Mouse (Mus musculus): Measurements from ENCODE around the gene Spag6.

Spag6 gene

GRCm38 (mm10) chr2:18693871-18694610 lies at the start of gene Spag6:
TSS of gene Spag6 (plus strand) at chr2:18694032.
- peak; percentile 92 for DNase-seq (ENCODE audit: low read depth, low spot score)

DNA sequence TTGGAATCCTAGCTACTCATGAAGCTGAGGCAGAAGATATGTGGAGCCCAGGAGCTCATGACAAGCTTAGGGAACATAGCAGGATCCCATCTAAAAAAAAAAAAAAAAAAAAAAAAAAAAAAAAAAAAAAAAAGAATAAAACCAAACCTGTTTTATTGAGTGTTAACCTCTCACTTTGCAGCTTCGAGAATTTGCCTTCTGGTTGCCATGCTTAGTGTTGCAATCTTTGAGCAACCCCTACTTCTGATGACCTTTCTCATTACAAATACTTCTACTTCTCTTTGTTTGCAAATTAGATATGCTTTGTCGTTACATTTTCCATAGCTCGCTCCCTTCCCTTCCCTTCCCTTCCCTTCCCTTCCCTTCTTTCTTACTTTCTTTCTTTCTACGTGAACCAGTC lies 45.3 kb upstream of the Spag6 start:
- DNase-seq (ENCODE audit: low read depth, low spot score): no peak

GRCm38 (mm10) chr2:18654821-18655220 lies 39.0 kb upstream of the Spag6 start:
- DNase-seq (ENCODE audit: low read depth, low spot score): no peak

GRCm38 (mm10) chr2:18664003-18664402 lies 29.8 kb upstream of the Spag6 start:
- DNase-seq (ENCODE audit: low read depth, low spot score): peak; percentile 43

DNA sequence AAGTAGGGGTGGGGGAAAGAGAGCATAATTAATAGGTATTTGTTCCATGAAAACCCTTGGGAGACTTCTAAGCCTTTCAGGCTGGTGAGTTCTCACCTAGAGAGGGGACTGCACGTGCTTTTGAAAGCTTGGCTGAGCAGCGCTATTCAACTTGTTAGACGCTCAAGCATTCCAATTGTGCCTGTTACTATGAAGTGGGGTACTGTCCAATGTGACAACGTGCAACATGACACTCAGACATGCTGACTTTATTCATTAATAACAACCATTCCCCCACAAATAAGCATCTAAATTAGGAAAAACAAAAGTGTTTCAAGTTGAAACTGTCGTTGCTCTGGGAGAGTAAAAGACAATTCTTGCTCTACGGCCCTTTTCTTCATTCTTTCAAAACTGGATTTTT lies 22.8 kb upstream of the Spag6 start:
- DNase-seq (ENCODE audit: low read depth, low spot score): no peak

GRCm38 (mm10) chr2:18672133-18672765 lies 21.6 kb upstream of the Spag6 start, which contains the start of gene Commd3:
TSS of gene Commd3 (plus strand) at chr2:18672384.
- DNase-seq (ENCODE audit: low read depth, low spot score): peak; percentile 92

DNA sequence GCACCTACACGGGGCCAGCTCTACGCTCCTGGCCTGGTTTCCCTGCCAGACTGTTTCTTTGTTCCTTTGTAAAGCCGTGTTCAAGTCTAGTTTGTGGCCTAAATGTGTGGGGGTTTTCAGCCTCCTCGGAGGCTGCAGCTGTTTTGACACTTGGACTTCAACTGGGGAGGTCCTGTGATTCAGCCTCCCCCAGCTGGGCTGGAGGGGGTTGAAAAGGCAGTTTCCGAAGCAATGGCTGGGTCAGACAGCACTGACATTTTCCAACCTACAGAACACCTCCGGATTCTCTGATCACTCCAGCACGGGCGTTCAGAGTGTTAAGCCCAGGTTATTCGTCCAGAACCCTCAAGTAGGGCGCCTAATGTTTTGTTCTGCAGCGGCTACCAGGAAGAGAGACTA lies 21.1 kb upstream of the Spag6 start:
- DNase-seq (ENCODE audit: low read depth, low spot score): peak; percentile 88

DNA sequence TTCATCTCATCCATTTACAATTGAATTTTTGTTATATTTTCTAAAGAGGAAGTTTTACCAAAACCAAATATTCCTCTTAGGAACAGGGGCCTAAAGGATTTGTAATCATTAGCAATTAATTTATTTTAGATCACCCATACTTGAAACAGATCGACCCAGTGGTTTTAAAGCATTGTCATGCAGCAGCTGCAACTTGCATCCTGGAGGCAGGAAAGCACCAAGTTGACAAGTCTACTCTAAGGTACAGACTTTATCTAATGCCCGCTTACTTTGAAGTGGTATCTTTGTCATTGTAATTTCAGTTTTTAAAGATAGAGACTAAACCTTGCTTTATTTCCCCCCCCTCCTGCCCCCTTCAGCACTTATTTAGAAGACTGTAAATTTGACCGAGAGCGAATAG lies 20.1 kb upstream of the Spag6 start:
- DNase-seq (ENCODE audit: low read depth, low spot score): peak; percentile 42

GRCm38 (mm10) chr2:18674193-18674902 lies 19.5 kb upstream of the Spag6 start:
- DNase-seq (ENCODE audit: low read depth, low spot score): no peak

GRCm38 (mm10) chr2:18675681-18676456 lies 18.0 kb upstream of the Spag6 start:
- DNase-seq (ENCODE audit: low read depth, low spot score): peak; percentile 44

GRCm38 (mm10) chr2:18676457-18676935 lies 17.3 kb upstream of the Spag6 start:
- DNase-seq (ENCODE audit: low read depth, low spot score): no peak

DNA sequence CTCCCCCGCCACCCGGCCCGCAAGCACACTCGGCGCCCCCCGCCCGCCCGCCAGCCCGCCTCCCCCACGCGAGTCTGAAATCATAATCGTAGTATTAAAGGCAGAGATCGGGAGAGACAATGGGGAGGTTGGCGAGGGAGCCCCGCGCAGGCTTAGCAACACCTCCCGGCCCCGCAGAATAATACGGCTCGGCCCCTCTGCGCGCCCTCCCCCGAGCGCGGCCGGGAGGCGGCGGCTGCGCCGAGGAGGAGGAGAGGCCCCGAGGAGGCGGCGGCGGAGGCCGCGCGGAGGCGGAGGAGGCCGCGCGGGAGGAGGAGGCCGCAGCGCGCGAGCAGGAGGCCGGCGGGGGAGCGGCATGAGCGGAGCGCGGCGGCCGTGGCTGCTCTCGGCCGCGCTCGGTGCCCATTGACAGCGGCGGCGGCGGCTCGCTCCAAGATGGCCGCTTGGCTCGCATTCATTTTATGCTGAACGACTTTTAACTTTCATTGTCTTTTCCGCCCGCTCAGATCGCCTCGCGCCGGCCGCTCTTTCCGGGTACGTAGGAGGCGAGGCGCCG lies 16.8 kb upstream of the Spag6 start, which contains the start of gene Bmi1:
Gene Bmi1 (plus strand): TSS at position 83 of the 556 bp plus-strand sequence.
- DNase-seq (ENCODE audit: low read depth, low spot score): peak; percentile 69

- DNase-seq (ENCODE audit: low read depth, low spot score): peak; percentile 68
Observed at GRCm38 (mm10) chr2:18677631-18678471, 16.0 kb upstream of the Spag6 start.

DNA sequence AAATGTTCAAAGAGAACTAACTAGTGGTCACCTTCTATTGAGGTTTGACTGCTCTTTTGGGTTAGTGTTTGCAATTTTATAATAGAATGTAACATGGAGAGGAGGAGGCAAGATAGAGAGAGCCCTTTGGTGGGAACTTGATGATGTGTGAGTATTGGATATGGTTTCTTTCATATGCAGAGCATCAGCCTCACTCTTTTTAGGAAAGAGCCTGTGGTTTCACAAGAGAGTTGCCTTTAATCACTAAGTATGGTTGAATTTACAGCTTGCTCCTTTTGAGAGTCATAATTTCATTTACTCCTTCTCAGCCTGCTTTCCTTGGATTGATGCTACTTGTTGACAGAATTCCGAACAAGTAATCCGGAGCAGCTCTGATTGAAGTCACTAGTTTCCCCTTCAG lies 14.1 kb upstream of the Spag6 start:
- no peak for DNase-seq (ENCODE audit: low read depth, low spot score)

- DNase-seq (ENCODE audit: low read depth, low spot score): no peak
Observed at GRCm38 (mm10) chr2:18680501-18680900, 13.3 kb upstream of the Spag6 start.

DNA sequence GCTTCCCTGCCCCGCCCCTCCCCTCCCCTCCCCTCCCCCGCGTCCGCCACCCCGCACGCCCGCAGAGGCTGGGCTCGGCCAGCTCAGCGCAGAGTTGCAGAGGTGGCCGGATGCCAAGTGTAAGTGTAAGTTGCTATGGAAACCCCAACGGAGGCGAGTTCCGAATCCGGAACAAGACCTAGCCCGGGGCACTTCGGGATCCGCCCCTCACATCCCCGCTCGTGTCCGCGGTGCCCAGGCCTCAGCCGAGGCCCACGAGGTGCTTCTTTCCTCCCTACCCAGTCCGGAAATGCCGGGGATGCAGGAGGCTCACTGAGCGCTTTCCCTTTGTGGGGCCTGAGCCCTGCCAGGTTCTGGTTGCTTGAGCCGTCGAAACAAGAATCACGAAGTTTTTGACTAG lies 12.9 kb upstream of the Spag6 start:
- no peak for DNase-seq (ENCODE audit: low read depth, low spot score)

DNA sequence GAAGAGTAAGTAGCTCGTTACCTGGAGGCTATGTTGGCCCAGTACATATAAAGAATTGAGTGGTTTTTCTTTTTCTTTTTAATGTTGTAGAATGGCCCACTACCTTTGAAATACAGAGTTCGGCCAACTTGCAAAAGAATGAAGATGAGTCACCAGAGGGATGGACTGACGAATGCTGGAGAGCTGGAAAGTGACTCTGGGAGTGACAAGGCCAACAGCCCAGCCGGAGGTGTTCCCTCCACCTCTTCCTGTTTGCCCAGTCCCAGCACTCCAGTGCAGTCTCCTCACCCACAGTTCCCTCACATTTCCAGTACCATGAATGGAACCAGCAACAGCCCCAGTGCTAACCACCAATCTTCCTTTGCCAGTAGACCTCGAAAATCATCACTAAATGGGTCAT lies 9.8 kb upstream of the Spag6 start:
- no peak for DNase-seq (ENCODE audit: low read depth, low spot score)

DNA sequence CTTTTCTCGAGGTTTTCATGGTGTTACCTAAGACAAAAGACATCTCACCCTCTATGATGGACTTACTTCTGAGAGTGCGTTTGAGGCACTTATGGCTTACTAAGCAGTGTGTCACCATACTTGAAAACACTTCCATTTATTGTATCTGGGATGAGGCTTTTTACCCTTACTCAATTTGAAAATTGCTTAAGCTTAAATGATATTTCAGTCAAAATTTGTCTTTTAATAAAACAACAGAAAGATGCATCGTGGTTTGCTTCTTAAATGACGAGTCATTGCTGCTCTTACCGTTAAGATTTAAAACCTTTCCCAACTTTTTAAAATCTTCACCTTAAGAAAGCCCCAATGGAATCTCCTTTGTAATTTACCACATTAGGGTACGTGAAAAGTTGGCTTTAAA lies 7.4 kb upstream of the Spag6 start:
- DNase-seq (ENCODE audit: low read depth, low spot score): no peak

- no peak for DNase-seq (ENCODE audit: low read depth, low spot score)
Observed at GRCm38 (mm10) chr2:18686826-18687519, 6.9 kb upstream of the Spag6 start.

GRCm38 (mm10) chr2:18687671-18688170 lies 6.1 kb upstream of the Spag6 start:
- no peak for DNase-seq (ENCODE audit: low read depth, low spot score)

Data from A20 (cell line).